Mouse (Mus musculus): ENCODE data around the gene Nnat. TPM values are rescaled to one million over a fixed set of nuclear protein-coding genes. Genes with fewer than 3 reads are reported as not detected.

Gene Nnat
- polyA plus RNA-seq, 1 experiment, result 42.8 TPM

DNA sequence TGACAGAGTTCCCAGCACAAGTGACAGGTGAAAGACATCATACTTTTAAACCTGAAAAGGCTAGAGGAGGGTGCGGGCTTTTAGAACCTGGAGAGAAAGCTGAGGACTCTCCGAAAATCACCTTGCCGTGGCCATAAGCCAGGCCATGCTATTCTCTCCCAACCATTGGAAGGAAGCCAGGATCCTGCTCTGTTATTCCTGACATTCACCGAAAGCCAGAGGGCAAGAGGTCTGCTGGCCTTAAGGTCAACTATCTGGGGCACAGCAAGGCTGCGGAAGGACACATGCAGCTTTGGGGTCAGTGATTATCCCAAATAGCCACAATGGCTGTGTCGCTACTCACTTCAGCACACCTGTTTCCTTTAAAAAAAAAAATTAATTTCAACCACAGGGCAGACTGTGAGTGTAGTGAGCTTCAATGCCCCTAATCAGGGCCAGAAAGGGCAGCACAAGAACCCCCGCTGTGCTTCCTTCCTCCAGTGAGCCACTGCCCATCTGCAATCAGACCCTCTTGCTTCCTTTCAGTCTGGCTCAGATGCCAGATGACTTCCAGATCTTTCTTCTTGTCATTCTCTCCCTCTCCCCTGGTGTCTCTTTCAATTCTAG lies 23.3 kb upstream of the Nnat start:
- no peak overlapping the region for H3K27ac ChIP-seq (ENCODE audit: insufficient read depth, low read length)
- no peak overlapping the region for H3K9ac ChIP-seq (ENCODE audit: low read depth, poor library complexity, severe bottlenecking)

GRCm38 (mm10) chr2:157537118-157537517 lies 22.8 kb upstream of the Nnat start:
- H3K36me3 ChIP-seq (ENCODE audit: control insufficient read depth, insufficient read depth, low read length, poor library complexity, severe bottlenecking), result no peaks in the 10 kb centered on the region
- no peaks in the 10 kb centered on the region for H3K4me1 ChIP-seq (ENCODE audit: control insufficient read depth, insufficient read depth, low read length)
- no peak overlapping the region for H3K4me3 ChIP-seq (ENCODE audit: low read depth, low read length)
- no peak overlapping the region for H3K9ac ChIP-seq (ENCODE audit: low read depth, poor library complexity, severe bottlenecking)
- H3K9me3 ChIP-seq (replicated peaks; ENCODE audit: control insufficient read depth, insufficient read depth, low read length, poor library complexity, severe bottlenecking), result no peaks in the 10 kb centered on the region
- TF ChIP-seq CTCF (IDR thresholded peaks at IDR 0.05; ENCODE audit: low read depth, low read length) (no peak), EP300 (IDR thresholded peaks at IDR 0.05; ENCODE audit: insufficient read depth, low read depth, low read length) (no peak), POLR2A (IDR thresholded peaks at IDR 0.05; ENCODE audit: insufficient read depth, low read length) (no peak)
- no peak overlapping the region for H3K27ac ChIP-seq (ENCODE audit: insufficient read depth, low read length)
- no peaks in the 10 kb centered on the region for H3K27me3 ChIP-seq (ENCODE audit: control insufficient read depth, insufficient read depth, low read length, poor library complexity, severe bottlenecking)

More for the DNA sequence above, 23.3 kb upstream of the Nnat start:
- no peak for TF ChIP-seq POLR2A (IDR thresholded peaks at IDR 0.05; ENCODE audit: insufficient read depth, low read length)
- TF ChIP-seq CTCF (IDR thresholded peaks at IDR 0.05; ENCODE audit: low read depth, low read length), result no peak
- TF ChIP-seq EP300 (IDR thresholded peaks at IDR 0.05; ENCODE audit: insufficient read depth, low read depth, low read length), result no peak
- Histone ChIP-seq H3K9me3 (replicated peaks; ENCODE audit: control insufficient read depth, insufficient read depth, low read length, poor library complexity, severe bottlenecking) (no peaks in the 10 kb centered on the region), H3K4me1 (ENCODE audit: control insufficient read depth, insufficient read depth, low read length) (no peaks in the 10 kb centered on the region), H3K4me3 (ENCODE audit: low read depth, low read length) (no peak overlapping the region), H3K36me3 (ENCODE audit: control insufficient read depth, insufficient read depth, low read length, poor library complexity, severe bottlenecking) (no peaks in the 10 kb centered on the region), H3K27me3 (ENCODE audit: control insufficient read depth, insufficient read depth, low read length, poor library complexity, severe bottlenecking) (no peaks in the 10 kb centered on the region)

DNA sequence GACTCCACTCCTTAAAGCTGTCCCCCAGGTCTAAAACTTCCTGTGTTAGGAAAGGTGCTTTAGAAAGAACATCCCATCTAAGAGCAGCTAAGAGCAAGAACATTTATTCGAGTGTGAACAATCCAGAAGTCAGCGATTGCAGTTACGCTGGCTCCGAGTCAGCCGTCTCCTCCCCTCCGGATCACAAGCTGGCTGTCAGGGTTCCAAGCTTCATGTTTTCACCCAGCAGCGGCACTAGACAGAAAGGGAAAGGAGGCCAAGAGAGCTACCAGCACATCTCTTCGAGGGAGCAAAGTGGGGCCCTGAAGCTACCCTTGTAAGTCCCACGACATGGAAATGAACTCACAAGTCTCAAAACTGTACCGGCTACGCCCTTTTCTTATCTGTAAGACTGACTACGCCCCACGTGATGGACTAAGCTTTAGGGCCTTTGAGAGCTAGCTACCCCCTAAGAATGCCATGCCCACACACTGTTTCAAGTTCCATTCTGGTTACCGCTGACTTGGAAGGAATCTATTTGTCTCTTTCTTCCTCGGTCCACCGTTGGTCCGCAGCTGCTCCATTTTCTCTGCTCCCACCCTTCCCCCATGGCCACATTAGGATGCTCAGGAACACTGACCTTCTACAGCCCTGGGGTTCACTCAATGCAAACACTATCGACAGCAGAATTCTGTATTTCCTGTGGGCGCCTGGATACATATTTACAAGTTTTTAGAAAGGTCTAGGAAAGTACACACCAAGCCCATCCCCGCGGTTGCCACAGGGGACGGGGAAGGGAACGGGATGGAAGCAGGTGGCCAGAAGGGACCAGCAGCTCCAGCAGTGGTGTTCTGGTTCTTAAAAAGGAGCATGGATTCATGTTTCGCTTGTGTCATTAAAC lies 19.6 kb upstream of the Nnat start:
- H3K4me3 ChIP-seq (ENCODE audit: low read depth, low read length), result no peak overlapping the region
- TF ChIP-seq EP300 (IDR thresholded peaks at IDR 0.05; ENCODE audit: insufficient read depth, low read depth, low read length) (no peak), POLR2A (IDR thresholded peaks at IDR 0.05; ENCODE audit: insufficient read depth, low read length) (no peak), CTCF (IDR thresholded peaks at IDR 0.05; ENCODE audit: low read depth, low read length) (no peak)
- H3K4me1 ChIP-seq (ENCODE audit: control insufficient read depth, insufficient read depth, low read length), result no peaks in the 10 kb centered on the region
- H3K9ac ChIP-seq (ENCODE audit: low read depth, poor library complexity, severe bottlenecking), result no peak overlapping the region
- H3K27me3 ChIP-seq (ENCODE audit: control insufficient read depth, insufficient read depth, low read length, poor library complexity, severe bottlenecking), result no peaks in the 10 kb centered on the region
- H3K27ac ChIP-seq (ENCODE audit: insufficient read depth, low read length), result no peak overlapping the region
- no peaks in the 10 kb centered on the region for H3K36me3 ChIP-seq (ENCODE audit: control insufficient read depth, insufficient read depth, low read length, poor library complexity, severe bottlenecking)
- H3K9me3 ChIP-seq (replicated peaks; ENCODE audit: control insufficient read depth, insufficient read depth, low read length, poor library complexity, severe bottlenecking), result no peaks in the 10 kb centered on the region

GRCm38 (mm10) chr2:157540953-157541569 lies 18.8 kb upstream of the Nnat start:
- TF ChIP-seq POLR2A (IDR thresholded peaks at IDR 0.05; ENCODE audit: insufficient read depth, low read length) (no peak), CTCF (IDR thresholded peaks at IDR 0.05; ENCODE audit: low read depth, low read length) (no peak), EP300 (IDR thresholded peaks at IDR 0.05; ENCODE audit: insufficient read depth, low read depth, low read length) (no peak)
- Histone ChIP-seq H3K4me1 (ENCODE audit: control insufficient read depth, insufficient read depth, low read length) (no peaks in the 10 kb centered on the region), H3K27me3 (ENCODE audit: control insufficient read depth, insufficient read depth, low read length, poor library complexity, severe bottlenecking) (no peaks in the 10 kb centered on the region), H3K9me3 (replicated peaks; ENCODE audit: control insufficient read depth, insufficient read depth, low read length, poor library complexity, severe bottlenecking) (no peaks in the 10 kb centered on the region), H3K4me3 (ENCODE audit: low read depth, low read length) (no peak overlapping the region), H3K36me3 (ENCODE audit: control insufficient read depth, insufficient read depth, low read length, poor library complexity, severe bottlenecking) (no peaks in the 10 kb centered on the region), H3K27ac (ENCODE audit: insufficient read depth, low read length) (no peak overlapping the region), H3K9ac (ENCODE audit: low read depth, poor library complexity, severe bottlenecking) (no peak overlapping the region)

DNA sequence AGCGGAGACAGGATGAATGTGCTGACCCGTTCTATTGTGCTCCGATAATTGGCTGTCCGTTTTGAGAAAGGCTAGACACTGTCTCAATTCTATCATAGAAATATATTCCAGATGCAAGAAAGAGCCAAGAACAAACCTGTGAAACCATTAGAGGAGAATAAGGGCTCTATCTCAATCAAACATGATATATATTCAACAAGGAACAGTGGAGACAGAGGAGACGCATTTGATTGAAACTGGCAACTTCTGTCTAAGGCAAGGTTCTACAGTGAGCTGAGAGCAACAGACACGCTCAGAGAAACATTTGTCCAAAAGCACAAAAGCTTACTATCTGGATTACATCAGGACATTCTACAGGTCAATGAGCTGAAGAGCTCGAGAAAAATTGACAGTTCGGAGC lies 18.2 kb upstream of the Nnat start:
- H3K27me3 ChIP-seq (ENCODE audit: control insufficient read depth, insufficient read depth, low read length, poor library complexity, severe bottlenecking), result no peaks in the 10 kb centered on the region
- H3K36me3 ChIP-seq (ENCODE audit: control insufficient read depth, insufficient read depth, low read length, poor library complexity, severe bottlenecking), result no peaks in the 10 kb centered on the region
- H3K4me1 ChIP-seq (ENCODE audit: control insufficient read depth, insufficient read depth, low read length), result no peaks in the 10 kb centered on the region
- no peaks in the 10 kb centered on the region for H3K9me3 ChIP-seq (replicated peaks; ENCODE audit: control insufficient read depth, insufficient read depth, low read length, poor library complexity, severe bottlenecking)
- no peak overlapping the region for H3K9ac ChIP-seq (ENCODE audit: low read depth, poor library complexity, severe bottlenecking)
- no peak overlapping the region for H3K27ac ChIP-seq (ENCODE audit: insufficient read depth, low read length)
- no peak overlapping the region for H3K4me3 ChIP-seq (ENCODE audit: low read depth, low read length)
- TF ChIP-seq CTCF (IDR thresholded peaks at IDR 0.05; ENCODE audit: low read depth, low read length), result no peak

DNA sequence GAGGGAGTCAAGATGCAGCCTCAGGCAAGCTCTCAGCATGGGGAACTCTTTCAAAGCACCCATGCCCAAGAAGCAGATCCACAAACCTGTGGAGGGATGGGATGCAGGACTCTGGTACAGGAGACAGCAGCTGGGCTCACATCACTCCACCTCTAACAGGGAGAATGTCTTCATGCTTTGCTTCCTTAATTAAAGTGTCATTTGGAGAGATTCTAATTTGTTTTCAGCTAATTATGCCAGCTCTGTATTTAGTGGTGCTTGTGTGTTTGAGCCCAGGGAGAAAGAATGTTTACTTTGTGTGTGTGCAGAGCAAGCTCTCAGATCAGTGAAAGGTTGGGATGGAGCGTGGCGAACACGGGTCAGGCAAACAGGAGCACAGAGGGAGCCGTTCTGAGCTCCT lies 17.5 kb upstream of the Nnat start:
- H3K27me3 ChIP-seq (ENCODE audit: control insufficient read depth, insufficient read depth, low read length, poor library complexity, severe bottlenecking), result no peaks in the 10 kb centered on the region
- H3K4me1 ChIP-seq (ENCODE audit: control insufficient read depth, insufficient read depth, low read length), result no peaks in the 10 kb centered on the region
- H3K9ac ChIP-seq (ENCODE audit: low read depth, poor library complexity, severe bottlenecking), result no peak overlapping the region
- no peak overlapping the region for H3K4me3 ChIP-seq (ENCODE audit: low read depth, low read length)
- no peak overlapping the region for H3K27ac ChIP-seq (ENCODE audit: insufficient read depth, low read length)
- TF ChIP-seq POLR2A (IDR thresholded peaks at IDR 0.05; ENCODE audit: insufficient read depth, low read length) (no peak), EP300 (IDR thresholded peaks at IDR 0.05; ENCODE audit: insufficient read depth, low read depth, low read length) (no peak), CTCF (IDR thresholded peaks at IDR 0.05; ENCODE audit: low read depth, low read length) (no peak)
- H3K9me3 ChIP-seq (replicated peaks; ENCODE audit: control insufficient read depth, insufficient read depth, low read length, poor library complexity, severe bottlenecking), result no peaks in the 10 kb centered on the region
- no peaks in the 10 kb centered on the region for H3K36me3 ChIP-seq (ENCODE audit: control insufficient read depth, insufficient read depth, low read length, poor library complexity, severe bottlenecking)

Measured in ES-Bruce4 (cell line).